11 mouse cellular contexts compared by ENCODE assay signal in genomic region chr5:149389548-149390211, GRCm38 (mm10). TPM values are rescaled to one million over a fixed set of nuclear protein-coding genes. Genes with fewer than 3 reads are reported as not detected.
DNase-seq lines count a peak whose midpoint lies in the region; ATAC-seq and TF ChIP-seq lines count a peak whose summit lies in the region.
"Had no signal": no experiment of that assay in that cellular context is flagged by ENCODE, and none has a peak within 500 bp of the region (broad histone marks: within the 10 kb centered on the region; RNA-seq: fewer than 3 reads in every experiment).

No protein-coding gene starts in this region.

- H3K9ac ChIP-seq in intestine, embryonic 14.5 days (ENCODE audit: low read length), result no peak overlapping the region
- H3K9ac ChIP-seq in neural tube, embryonic 15.5 days (replicated peaks), result no peak overlapping the region
- H3K9ac ChIP-seq: embryonic facial prominence, embryonic 13.5 days; liver, embryonic 14.5 days had no signal

- H3K79me2 ChIP-seq in myocyte (ENCODE audit: control insufficient read depth, insufficient read depth), result no peaks in the 10 kb centered on the region

- peak overlapping the region; percentile 96 for H3K27ac ChIP-seq in embryonic fibroblast, embryonic 13.5 days (ENCODE audit: insufficient read depth, low read length)
- peak overlapping the region; percentile 51 for H3K27ac ChIP-seq in intestine, embryonic 14.5 days (ENCODE audit: low read depth)
- H3K27ac ChIP-seq in layer of hippocampus, adult 2 months, result no peak overlapping the region
- no peak overlapping the region for H3K27ac ChIP-seq in neural tube, embryonic 15.5 days (replicated peaks)
- H3K27ac ChIP-seq: embryonic facial prominence, embryonic 13.5 days; liver, embryonic 14.5 days had no signal

- peaks cover 26% of the 10 kb centered on the region for H3K4me1 ChIP-seq in embryonic fibroblast, embryonic 13.5 days (ENCODE audit: control insufficient read depth, insufficient read depth, low read length)
- H3K4me1 ChIP-seq in intestine, embryonic 14.5 days (replicated peaks; ENCODE audit: control insufficient read depth, insufficient read depth, low read length), result peaks cover 18% of the 10 kb centered on the region
- H3K4me1 ChIP-seq in neural tube, embryonic 15.5 days, result no peaks in the 10 kb centered on the region

- H3K9me3 ChIP-seq in intestine, embryonic 14.5 days (ENCODE audit: control insufficient read depth, low read length), result 0 out of 2 replicates have a peak, but pooled peaks cover 4% of the 10 kb centered on the region
- H3K9me3 ChIP-seq in neural tube, embryonic 15.5 days (replicated peaks), result no peaks in the 10 kb centered on the region
- H3K9me3 ChIP-seq: embryonic facial prominence, embryonic 13.5 days had no signal

- TF ChIP-seq POLR2A in embryonic fibroblast, embryonic 13.5 days (IDR thresholded peaks at IDR 0.05; ENCODE audit: low read depth, low read length), result peak; percentile 52; the same call in 1 of the 2 replicates
- no peak for TF ChIP-seq POLR2A in myocyte (IDR thresholded peaks at IDR 0.05; ENCODE audit: insufficient read length, low read depth)

- no peak overlapping the region for H3K4me3 ChIP-seq in embryonic fibroblast, embryonic 13.5 days (ENCODE audit: insufficient read depth, low read length)
- H3K4me3 ChIP-seq in intestine, embryonic 14.5 days (ENCODE audit: low read depth, low read length), result no peak overlapping the region
- H3K4me3 ChIP-seq in myocyte, result no peak overlapping the region
- H3K4me3 ChIP-seq in layer of hippocampus, adult 2 months, result no peak overlapping the region
- H3K4me3 ChIP-seq in neural tube, embryonic 15.5 days (replicated peaks), result no peak overlapping the region
- H3K4me3 ChIP-seq: embryonic facial prominence, embryonic 13.5 days had no signal

- H3K27me3 ChIP-seq in intestine, embryonic 14.5 days (replicated peaks; ENCODE audit: control insufficient read depth, insufficient read depth, low read length), result no peaks in the 10 kb centered on the region
- no peaks in the 10 kb centered on the region for H3K27me3 ChIP-seq in myocyte (ENCODE audit: control insufficient read depth, insufficient read depth, insufficient read length)
- H3K27me3 ChIP-seq in neural tube, embryonic 15.5 days (replicated peaks), result no peaks in the 10 kb centered on the region

- no peak for TF ChIP-seq CTCF in embryonic fibroblast, embryonic 13.5 days (IDR thresholded peaks at IDR 0.05; ENCODE audit: borderline replicate concordance, insufficient read depth, low read length)
- TF ChIP-seq CTCF in layer of hippocampus, adult 2 months (conservative IDR thresholded peaks at IDR 0.05), result no peak

- WGBS in intestine, embryonic 14.5 days, result 44% methylated on average over 11 of the region's 11 CpGs
- WGBS in neural tube, embryonic 15.5 days, result 76% methylated on average over 11 of the region's 11 CpGs

- no peak overlapping the region for H3K4me2 ChIP-seq in intestine, embryonic 14.5 days (ENCODE audit: low read length)
- peak overlapping the region; percentile 83 for H3K4me2 ChIP-seq in myocyte (ENCODE audit: low read depth)
- H3K4me2 ChIP-seq in neural tube, embryonic 15.5 days, result no peak overlapping the region
- H3K4me2 ChIP-seq: embryonic facial prominence, embryonic 13.5 days had no signal

- DNase-seq in kidney, adult 11 months, result peak; percentile 18
- DNase-seq in kidney, adult 18-20 months, result no peak
- no peak for DNase-seq in intestine, embryonic 14.5 days (ENCODE audit: low spot score)
- no peak for DNase-seq in layer of hippocampus, adult 9-11 months
- DNase-seq in layer of hippocampus, adult 2 months (ENCODE audit: low spot score in 2 of 2), result no peak

- no peak overlapping the region for H3ac ChIP-seq in myocyte (ENCODE audit: control insufficient read depth, insufficient read length)

- ATAC-seq in intestine, embryonic 14.5 days (replicated peaks; ENCODE audit: low FRiP score, low TSS enrichment, low read depth), result no peak
- ATAC-seq in neural tube, embryonic 15.5 days (ENCODE audit: low FRiP score), result no peak

- no peaks in the 10 kb centered on the region for H3K36me3 ChIP-seq in intestine, embryonic 14.5 days (ENCODE audit: control insufficient read depth, insufficient read depth, low read length)
- H3K36me3 ChIP-seq in myocyte (ENCODE audit: control insufficient read depth, insufficient read depth), result no peaks in the 10 kb centered on the region
- no peaks in the 10 kb centered on the region for H3K36me3 ChIP-seq in neural tube, embryonic 15.5 days
- H3K36me3 ChIP-seq: embryonic facial prominence, embryonic 13.5 days; G1E had no signal

TF ChIP-seq in myocyte, 11 proteins besides CTCF, POLR2A, EP300 and RAD21:
- TF ChIP-seq E2F4 (IDR thresholded peaks at IDR 0.05; ENCODE audit: insufficient read depth) (no peak), USF1 (IDR thresholded peaks at IDR 0.05; ENCODE audit: low read depth) (no peak), MYOD1 (IDR thresholded peaks at IDR 0.05; ENCODE audit: control insufficient read depth in 1 of 3, insufficient read length in 2 of 3, low read depth in 2 of 3) (peak; percentile 6 to 75 (median 59)), SRF (IDR thresholded peaks at IDR 0.05; ENCODE audit: control insufficient read depth, insufficient read length, low read depth) (no peak), MYOG (IDR thresholded peaks at IDR 0.05; ENCODE audit: control insufficient read depth in 1 of 3, insufficient read depth in 1 of 3, insufficient read length in 2 of 3, low read depth in 2 of 3) (peak in 2 of 3 experiments; percentile 48 to 85), TCF12 (IDR thresholded peaks at IDR 0.05; ENCODE audit: insufficient read depth, poor library complexity, severe bottlenecking) (peak; percentile 70), POLR2AphosphoS2 (IDR thresholded peaks at IDR 0.05; ENCODE audit: insufficient read length, low read depth) (no peak), REST (IDR thresholded peaks at IDR 0.05; ENCODE audit: insufficient read depth, insufficient read length) (no peak), CEBPB (IDR thresholded peaks at IDR 0.05; ENCODE audit: insufficient read depth, poor library complexity, severe bottlenecking) (peak; percentile 54; the same call in 1 of the 2 replicates), TCF3 (IDR thresholded peaks at IDR 0.05; ENCODE audit: insufficient read length, low read depth) (no peak), MAX (IDR thresholded peaks at IDR 0.05; ENCODE audit: low read depth) (no peak)

RNA-seq across cellular contexts. Expression of gene Medag, which starts 21.9 kb away (rescaled TPM):
- 70.2 and 77.2 TPM in 2 replicates for polyA plus RNA-seq in embryonic fibroblast, embryonic 13.5 days (2011; ENCODE audit: insufficient read length, low read depth, missing spikeins)
- polyA plus RNA-seq in intestine, embryonic 14.5 days (2014; fragmentation: Nextera tagmentation; extraction: Ambion mirVana), result 2.2 TPM in 2 replicates
- polyA plus RNA-seq in myocyte (2012; fragmentation: generic; extraction: Trizol), result 0.61 TPM
- total RNA-seq in layer of hippocampus, adult 2 months (2021), result 1 to 10 TPM; 3.9 to 4.0 TPM
- polyA plus RNA-seq in neural tube, embryonic 15.5 days (2015; fragmentation: Nextera tagmentation; extraction: Ambion mirVana), result 1.8 and 2.5 TPM in 2 replicates
- polyA plus RNA-seq: G1E had no signal

RNA-seq across cellular contexts. Expression of gene Tex26, which starts 49.8 kb away (rescaled TPM):
- polyA plus RNA-seq in embryonic fibroblast, embryonic 13.5 days (2011; ENCODE audit: insufficient read length, low read depth, missing spikeins), result 1.6 TPM in 1 of 2 replicates, not detected in the other
- polyA plus RNA-seq in intestine, embryonic 14.5 days (2014; fragmentation: Nextera tagmentation; extraction: Ambion mirVana), result 0.70 and 0.90 TPM in 2 replicates
- 0.56 TPM for polyA plus RNA-seq in myocyte (2012; fragmentation: generic; extraction: Trizol)
- under 1 TPM; 0.49 to 0.69 TPM for total RNA-seq in layer of hippocampus, adult 2 months (2021)
- polyA plus RNA-seq in neural tube, embryonic 15.5 days (2015; fragmentation: Nextera tagmentation; extraction: Ambion mirVana), result 0.73 and 0.78 TPM in 2 replicates
- polyA plus RNA-seq: G1E had no signal

Comparison
In these comparisons a context has a peak if more than half of its experiments do, and no peak if none do; other contexts are left out.
1. H3K27ac ChIP-seq: peak in embryonic fibroblast, embryonic 13.5 days (single experiment) and intestine, embryonic 14.5 days (single experiment); none in layer of hippocampus, adult 2 months (single experiment) and neural tube, embryonic 15.5 days (single experiment).
2. RNA of gene Medag, which starts 21.9 kb away (polyA plus RNA-seq): 70.2 to 77.2 TPM in embryonic fibroblast, embryonic 13.5 days; 1.8 to 2.5 TPM in neural tube, embryonic 15.5 days, 2.2 TPM in intestine, embryonic 14.5 days and 0.61 TPM in myocyte (single experiment); every median in the first group is over 10 times any median in the second.